In genomic region chr13:108631222-108631621, GRCm38 (mm10) we compare ENCODE assay signal across 20 mouse cellular contexts.
DNase-seq lines count a peak whose midpoint lies in the region; ATAC-seq and TF ChIP-seq lines count a peak whose summit lies in the region.
"Had no signal": no experiment of that assay in that cellular context is flagged by ENCODE, and none has a peak within 500 bp of the region (broad histone marks: within the 10 kb centered on the region; RNA-seq: fewer than 3 reads in every experiment).

No protein-coding gene starts in this region.

- in situ Hi-C loops in CH12.LX (cut with MboI; ENCODE audit: low pct_ligation_motif_present, low pct_unique_long_range_greater_than_20kb, low sequenced_read_pairs): no loop called here

- no peaks in the 10 kb centered on the region for H3K4me1 ChIP-seq in hindbrain, postnatal 0 days (ENCODE audit: insufficient read depth, low read length)
- H3K4me1 ChIP-seq in hindbrain, embryonic 13.5 days (replicated peaks): no peaks in the 10 kb centered on the region
- H3K4me1 ChIP-seq in lung, postnatal 0 days (ENCODE audit: insufficient read depth, low read depth, low read length): no peaks in the 10 kb centered on the region
- peaks cover 0 to 3% of the 10 kb centered on the region in 2 experiments; a peak in 1 of 4 replicates for H3K4me1 ChIP-seq in CH12.LX (ENCODE audit: control insufficient read depth in 1 of 2, insufficient read depth in 2 of 2)
- no peaks in the 10 kb centered on the region for H3K4me1 ChIP-seq in cortical plate, adult 2 months (ENCODE audit: control insufficient read depth, insufficient read depth, low read length)
- H3K4me1 ChIP-seq: heart, embryonic 10.5 days; limb, embryonic 13.5 days; liver, embryonic 12.5 days had no signal

- no peak overlapping the region for H3K4me2 ChIP-seq in hindbrain, postnatal 0 days (ENCODE audit: low read depth, low read length)
- no peak overlapping the region for H3K4me2 ChIP-seq in hindbrain, embryonic 13.5 days
- no peak overlapping the region for H3K4me2 ChIP-seq in lung, postnatal 0 days (replicated peaks; ENCODE audit: low read depth, low read length)
- no peak overlapping the region for H3K4me2 ChIP-seq in CH12.LX (ENCODE audit: insufficient read depth, low read depth, poor library complexity, severe bottlenecking)
- H3K4me2 ChIP-seq: limb, embryonic 13.5 days; liver, embryonic 12.5 days had no signal

- TF ChIP-seq RAD21 in CH12.LX (IDR thresholded peaks at IDR 0.05; ENCODE audit: low read depth, low read length): peak; percentile 27

- TF ChIP-seq EP300 in lung, postnatal 0 days (IDR thresholded peaks at IDR 0.05): no peak
- TF ChIP-seq EP300 in CH12.LX (IDR thresholded peaks at IDR 0.05; ENCODE audit: low read length): no peak

- TF ChIP-seq POLR2A in CH12.LX (IDR thresholded peaks at IDR 0.05; ENCODE audit: low read depth, low read length): no peak
- TF ChIP-seq POLR2A in cortical plate, adult 2 months (IDR thresholded peaks at IDR 0.05; ENCODE audit: extremely low read depth, insufficient read depth, low read length): no peak

- H3K9ac ChIP-seq in hindbrain, postnatal 0 days (replicated peaks; ENCODE audit: low read length): no peak overlapping the region
- no peak overlapping the region for H3K9ac ChIP-seq in hindbrain, embryonic 13.5 days
- no peak overlapping the region for H3K9ac ChIP-seq in lung, postnatal 0 days (replicated peaks; ENCODE audit: low read depth)
- no peak overlapping the region for H3K9ac ChIP-seq in CH12.LX (ENCODE audit: insufficient read depth, low read depth)
- H3K9ac ChIP-seq: limb, embryonic 13.5 days; liver, embryonic 12.5 days had no signal

- H3K36me3 ChIP-seq in hindbrain, postnatal 0 days (ENCODE audit: insufficient read depth, low read length): no peaks in the 10 kb centered on the region
- no peaks in the 10 kb centered on the region for H3K36me3 ChIP-seq in hindbrain, embryonic 13.5 days
- H3K36me3 ChIP-seq in lung, postnatal 0 days (ENCODE audit: insufficient read depth, low read length): no peaks in the 10 kb centered on the region
- H3K36me3 ChIP-seq in CH12.LX (replicated peaks in 1 of 2; ENCODE audit: control insufficient read depth in 1 of 2, insufficient read depth in 1 of 2, low read length in 1 of 2): no peaks in the 10 kb centered on the region
- H3K36me3 ChIP-seq: heart, embryonic 10.5 days; limb, embryonic 13.5 days; liver, embryonic 12.5 days had no signal

- DNase-seq in hindbrain, postnatal 0 days (ENCODE audit: low spot score): peak; percentile 22
- no peak for DNase-seq in lung, postnatal 0 days (ENCODE audit: low spot score)
- DNase-seq in lung, postnatal 25 days (ENCODE audit: low spot score): no peak
- DNase-seq in CH12.LX (ENCODE audit: extremely low read depth): no peak
- no peak for DNase-seq in retina, postnatal 1 day
- no peak for DNase-seq in kidney, postnatal 14 days
- DNase-seq: adrenal gland, adult 2 months; cerebellum, adult 18-20 months; cerebellum, postnatal 25 days; gastrocnemius, adult 2 months; kidney, adult 18-20 months; layer of hippocampus, postnatal 36 days; lung, adult 2 months had no signal

- no peak for ATAC-seq in hindbrain, postnatal 0 days
- no peak for ATAC-seq in hindbrain, embryonic 13.5 days (ENCODE audit: low FRiP score)
- no peak for ATAC-seq in lung, postnatal 0 days
- ATAC-seq: hindbrain, embryonic 16.5 days; liver, embryonic 12.5 days had no signal

- H3K9me3 ChIP-seq in hindbrain, postnatal 0 days (ENCODE audit: low read length): no peaks in the 10 kb centered on the region
- H3K9me3 ChIP-seq in hindbrain, embryonic 13.5 days: no peaks in the 10 kb centered on the region
- no peaks in the 10 kb centered on the region for H3K9me3 ChIP-seq in lung, postnatal 0 days (ENCODE audit: low read length)
- H3K9me3 ChIP-seq in CH12.LX (replicated peaks; ENCODE audit: low read length): no peaks in the 10 kb centered on the region
- H3K9me3 ChIP-seq: heart, embryonic 10.5 days; limb, embryonic 13.5 days; liver, embryonic 12.5 days had no signal

- dilution Hi-C loops in CH12.LX (cut with MboI; ENCODE audit: extremely low pct_ligation_motif_present, extremely low pct_unique_long_range_greater_than_20kb, low sequenced_read_pairs): no loop called here

- 76% methylated on average over 3 of the region's 3 CpGs for WGBS in hindbrain, postnatal 0 days
- WGBS in hindbrain, embryonic 13.5 days: 81% methylated on average over 3 of the region's 3 CpGs
- 50% methylated on average over 3 of the region's 3 CpGs for WGBS in lung, postnatal 0 days

- no peak overlapping the region for H3K27ac ChIP-seq in hindbrain, postnatal 0 days
- H3K27ac ChIP-seq in hindbrain, embryonic 13.5 days: no peak overlapping the region
- no peak overlapping the region for H3K27ac ChIP-seq in lung, postnatal 0 days (ENCODE audit: low read length)
- no peak overlapping the region for H3K27ac ChIP-seq in CH12.LX (ENCODE audit: insufficient read depth, low read depth)
- no peak overlapping the region for H3K27ac ChIP-seq in cortical plate, adult 2 months (ENCODE audit: insufficient read depth, low read length)
- H3K27ac ChIP-seq: gastrocnemius, adult 2 months; heart, embryonic 10.5 days; limb, embryonic 13.5 days; liver, embryonic 12.5 days; macrophage had no signal

- TF ChIP-seq CTCF in hindbrain, postnatal 0 days (IDR thresholded peaks at IDR 0.05; ENCODE audit: low read depth): peak; percentile 25; the same call in 1 of the 2 replicates
- TF ChIP-seq CTCF in lung, postnatal 0 days (IDR thresholded peaks at IDR 0.05): peak; percentile 12; the same call in 1 of the 2 replicates
- peak in 1 of 2 experiments; percentile 36; a peak in 2 of 4 replicates for TF ChIP-seq CTCF in CH12.LX (conservative IDR thresholded peaks at IDR 0.05 in 1 of 2, IDR thresholded peaks at IDR 0.05 in 1 of 2; ENCODE audit: low read depth in 2 of 2, low read length in 2 of 2)
- TF ChIP-seq CTCF in cortical plate, adult 2 months (IDR thresholded peaks at IDR 0.05; ENCODE audit: extremely low read depth, insufficient read depth, low read length): peak; percentile 12; the same call in 1 of the 2 replicates

- H3K27me3 ChIP-seq in hindbrain, postnatal 0 days (ENCODE audit: insufficient read depth, low read length): no peaks in the 10 kb centered on the region
- no peaks in the 10 kb centered on the region for H3K27me3 ChIP-seq in hindbrain, embryonic 13.5 days
- H3K27me3 ChIP-seq in lung, postnatal 0 days (replicated peaks; ENCODE audit: insufficient read depth, low read length): no peaks in the 10 kb centered on the region
- H3K27me3 ChIP-seq in CH12.LX (replicated peaks): no peaks in the 10 kb centered on the region
- H3K27me3 ChIP-seq: limb, embryonic 13.5 days; liver, embryonic 12.5 days had no signal

- H3K4me3 ChIP-seq in hindbrain, postnatal 0 days (ENCODE audit: low read length): no peak overlapping the region
- H3K4me3 ChIP-seq in hindbrain, embryonic 13.5 days: no peak overlapping the region
- H3K4me3 ChIP-seq in lung, postnatal 0 days (ENCODE audit: low read depth, low read length): no peak overlapping the region
- H3K4me3 ChIP-seq in CH12.LX (replicated peaks in 1 of 3; ENCODE audit: low read depth in 2 of 3, low read length in 2 of 3, poor library complexity in 1 of 3): no peak overlapping the region
- H3K4me3 ChIP-seq in cortical plate, adult 2 months (ENCODE audit: insufficient read depth, low read length): no peak overlapping the region
- H3K4me3 ChIP-seq: gastrocnemius, adult 2 months; heart, embryonic 10.5 days; limb, embryonic 13.5 days; liver, embryonic 12.5 days had no signal

- no peaks in the 10 kb centered on the region for H3K79me2 ChIP-seq in CH12.LX (replicated peaks; ENCODE audit: control insufficient read depth, extremely low read depth, insufficient read depth, poor library complexity, severe bottlenecking)

TF ChIP-seq in CH12.LX, 34 proteins besides CTCF, POLR2A, EP300 and RAD21:
- TF ChIP-seq CHD2 (IDR thresholded peaks at IDR 0.05; ENCODE audit: low read length) (no peak), SMC3 (IDR thresholded peaks at IDR 0.05; ENCODE audit: low read depth, low read length) (peak; percentile 8; the same call in 1 of the 2 replicates)
